Mouse (Mus musculus) mature B cell (primary cell): Measurements from ENCODE around the gene Pprc1.

Source experiments
- in situ Hi-C: fragments of 300-500 bp; cut with MboI; formaldehyde crosslinking; loops from 2 replicates; pipeline ENCODE4 v1.14.3; 2019

Gene Pprc1

GRCm38 (mm10) chr19:46119458-46119857, 74.8 kb downstream of the Pprc1 start:
- in situ Hi-C loops = no loop called here

- in situ Hi-C loops = no loop called here
Measured at GRCm38 (mm10) chr19:46120872-46121271, 76.2 kb downstream of the Pprc1 start.
